Mouse (Mus musculus): Measurements from ENCODE around the gene Mansc1.
A peak's percentile ranks its signal among the peaks of the same experiment; 100 is the strongest.
"Not testable (repeated sequence)": the region's sequence is repeated elsewhere in the genome, so short reads cannot be mapped to it uniquely, and the experiment has no call there.

Mansc1 gene

DNA sequence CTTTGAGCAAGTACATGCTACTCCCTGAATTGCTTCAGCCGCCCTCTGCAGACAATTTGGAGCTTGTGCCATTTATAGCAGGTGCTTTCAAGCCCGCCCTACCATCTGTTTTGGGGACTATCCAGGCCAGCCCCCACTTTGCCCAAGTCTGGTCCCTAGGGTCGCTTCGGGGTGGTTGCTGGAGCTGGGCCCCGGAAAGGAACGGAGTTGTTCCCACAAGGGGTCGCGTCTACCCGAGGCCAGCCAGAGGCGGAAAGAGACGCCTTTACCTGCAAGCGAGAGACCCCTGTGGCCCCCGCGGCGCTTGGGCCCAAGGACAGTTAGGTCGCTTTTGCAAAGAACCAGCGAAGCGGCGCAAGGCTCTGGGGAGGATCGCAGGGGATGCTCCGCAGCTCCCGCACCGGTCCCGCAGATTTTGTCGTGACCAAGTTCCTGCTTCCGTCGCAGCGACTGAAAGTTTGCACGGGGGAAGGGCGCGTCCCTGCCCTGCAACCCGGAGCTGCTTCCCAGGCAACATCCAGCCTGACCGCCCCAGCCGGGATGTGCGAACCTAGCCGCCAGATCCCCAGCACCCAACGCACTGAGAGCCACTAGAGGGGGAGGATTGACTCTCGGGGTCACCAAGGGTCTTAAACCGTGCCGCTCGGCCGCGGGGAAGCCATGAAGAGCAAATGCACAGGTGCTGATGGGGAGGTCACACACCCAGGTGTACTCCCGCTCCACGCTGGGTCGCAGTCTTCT is at the start of gene Mansc1:
TSS of gene Mansc1 (minus strand) at position 542 of the 741 bp plus-strand sequence.
- DNase-seq (ENCODE audit: low read depth, low spot score) = no peak

DNA sequence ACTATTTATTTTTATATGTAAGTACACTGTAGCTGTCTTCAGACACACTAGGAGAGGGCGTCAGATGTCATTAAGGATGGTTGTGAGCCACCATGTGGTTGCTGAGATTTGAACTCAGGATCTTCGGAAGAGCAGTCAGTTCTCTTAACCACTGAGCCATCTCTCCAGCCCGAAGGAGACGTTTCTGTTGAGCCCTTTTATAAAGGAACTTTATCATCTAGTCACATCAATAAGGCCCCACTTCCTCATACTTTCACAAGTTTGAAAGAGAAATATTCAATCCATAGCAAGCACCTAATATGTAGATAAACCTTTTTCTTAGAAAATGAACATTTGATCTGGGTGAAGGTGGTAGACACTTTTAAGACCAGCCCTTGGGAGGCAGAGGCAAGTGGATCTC is 47.0 kb upstream of the Mansc1 start:
- DNase-seq (ENCODE audit: low read depth, low spot score) = not testable (repeated sequence)

DNA sequence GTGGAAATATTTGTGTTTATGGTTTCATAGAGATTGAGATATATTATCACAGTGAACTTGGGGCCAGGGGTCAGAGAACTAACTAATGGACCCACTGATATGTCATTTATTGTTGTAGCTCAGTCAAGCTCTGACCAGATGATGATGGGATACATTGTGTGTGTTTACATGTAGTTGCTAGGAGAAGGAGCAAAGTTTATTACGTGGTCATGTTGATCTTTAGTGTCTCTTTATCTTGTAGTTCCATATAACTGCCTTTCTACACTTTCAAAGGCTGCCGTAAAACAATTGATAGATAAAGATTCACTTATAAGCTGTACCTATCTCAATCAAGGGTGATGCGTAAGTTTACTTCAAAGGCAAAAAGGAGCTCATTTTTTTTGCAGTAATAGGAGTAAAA is 45.7 kb upstream of the Mansc1 start:
- no peak for DNase-seq (ENCODE audit: low read depth, low spot score)

DNA sequence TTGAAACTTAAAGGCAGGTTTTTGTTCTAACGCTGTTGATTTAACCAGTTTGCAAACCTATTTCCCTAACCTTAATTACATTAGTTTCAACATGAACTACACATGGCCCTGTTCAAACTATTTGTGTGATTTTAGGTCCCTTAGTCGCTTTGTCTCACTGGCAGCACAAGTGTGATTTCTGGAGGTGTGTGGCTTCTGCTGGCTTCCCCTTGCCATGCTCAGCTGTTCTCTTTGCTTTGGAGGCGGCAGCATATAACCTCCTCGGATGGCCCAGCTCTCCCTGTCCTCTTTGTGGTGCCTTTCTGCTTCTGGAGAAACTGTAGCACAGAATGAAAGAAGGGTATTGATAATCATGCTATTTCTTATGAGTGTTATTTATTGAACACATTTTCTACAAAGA is 45.2 kb upstream of the Mansc1 start:
- DNase-seq (ENCODE audit: low read depth, low spot score) = no peak

DNA sequence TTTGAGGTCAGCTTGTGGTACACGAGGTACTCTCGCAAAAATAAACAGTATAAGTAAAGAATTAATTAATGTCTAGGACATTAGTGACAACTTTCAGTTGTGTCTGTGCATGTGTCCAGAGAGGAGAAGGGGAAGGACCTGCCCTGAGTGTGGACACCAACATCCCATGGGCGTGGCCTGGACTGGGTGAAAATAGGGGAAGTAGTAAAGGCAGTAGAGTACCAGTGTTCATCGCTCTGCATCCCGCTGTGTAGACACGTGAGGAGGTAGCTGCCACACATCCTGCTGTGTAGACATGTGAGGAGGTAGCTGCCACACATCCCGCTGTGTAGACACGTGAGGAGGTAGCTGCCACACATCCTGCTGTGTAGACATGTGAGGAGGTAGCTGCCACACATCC is 41.4 kb upstream of the Mansc1 start:
- not testable (repeated sequence) for DNase-seq (ENCODE audit: low read depth, low spot score)

DNA sequence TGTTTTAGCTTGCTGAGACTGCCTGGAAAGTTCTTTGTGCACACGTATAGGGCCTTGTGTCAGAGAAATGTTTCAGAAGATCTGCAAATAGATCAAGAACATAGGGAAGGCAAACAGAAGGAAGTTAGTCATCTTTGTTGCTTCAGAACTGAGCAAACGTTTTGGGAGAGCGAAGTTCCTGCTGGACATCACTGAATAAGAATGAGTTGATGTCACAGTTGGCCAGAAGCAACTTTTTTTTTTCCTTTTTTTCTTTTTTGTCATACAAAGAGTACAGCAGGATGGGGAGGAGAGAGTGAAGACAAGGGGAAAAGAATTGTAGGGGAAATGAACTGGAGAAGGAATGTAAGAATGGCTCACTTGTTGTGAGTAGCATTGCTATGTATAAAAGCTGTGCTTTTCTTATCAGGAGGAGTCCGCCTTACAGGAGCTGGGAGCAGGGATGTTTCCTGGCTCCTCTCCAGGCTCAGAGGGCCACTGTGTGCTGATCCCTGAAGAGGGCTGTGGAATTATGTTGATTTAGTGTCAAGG is 38.7 kb upstream of the Mansc1 start:
- DNase-seq (ENCODE audit: low read depth, low spot score) = no peak

DNA sequence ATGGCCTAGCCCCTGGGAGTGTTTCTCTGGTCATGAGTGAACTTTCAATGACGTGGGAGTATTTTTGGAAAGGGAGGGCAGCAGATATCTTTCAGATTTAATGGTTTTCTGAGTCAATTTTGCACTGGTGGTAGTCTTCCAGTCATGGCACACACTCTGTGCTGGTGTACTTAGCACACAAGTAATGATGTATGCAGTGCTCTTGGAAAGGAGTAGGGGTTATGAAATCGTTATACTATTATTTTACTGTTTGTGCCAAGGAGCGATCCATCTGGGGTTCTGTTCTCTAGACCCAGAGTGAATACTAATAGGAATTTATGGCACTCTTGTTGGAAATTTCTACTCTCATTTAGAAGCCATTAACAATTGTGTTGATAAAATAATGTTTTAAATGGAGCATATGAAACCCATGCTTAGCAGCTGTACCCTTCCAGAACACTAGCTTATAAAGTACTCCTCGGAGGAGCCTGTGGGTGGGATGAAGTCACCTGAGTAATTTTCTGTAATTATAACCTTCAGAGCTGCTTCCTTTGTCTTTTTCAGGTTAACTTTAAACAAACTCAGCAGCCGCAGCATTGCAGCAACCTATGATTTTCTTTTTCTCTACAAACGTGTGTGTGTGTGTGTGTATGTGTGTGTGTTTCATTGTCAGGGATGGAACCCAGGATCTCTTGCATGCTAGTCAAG is 37.0 kb upstream of the Mansc1 start:
- no peak for DNase-seq (ENCODE audit: low read depth, low spot score)

DNA sequence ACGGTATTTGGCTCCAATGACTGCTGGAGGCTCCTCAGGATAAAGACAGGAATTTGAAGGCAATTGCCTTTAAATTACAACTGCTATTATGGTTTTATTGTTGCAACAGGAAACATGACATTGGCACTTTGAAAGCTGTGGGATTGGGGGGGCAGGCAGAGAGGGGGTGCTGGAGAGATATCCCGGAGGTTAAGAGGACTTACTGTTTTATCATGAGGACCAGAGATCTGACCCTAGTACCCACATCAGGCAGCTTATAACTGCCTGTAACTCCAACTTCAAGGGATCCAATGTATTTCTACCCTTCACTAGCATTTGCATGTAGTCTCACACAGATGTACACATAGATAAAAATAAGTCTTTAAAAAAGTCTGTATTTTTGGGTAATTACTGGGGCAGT is 36.2 kb upstream of the Mansc1 start:
- no peak for DNase-seq (ENCODE audit: low read depth, low spot score)

DNA sequence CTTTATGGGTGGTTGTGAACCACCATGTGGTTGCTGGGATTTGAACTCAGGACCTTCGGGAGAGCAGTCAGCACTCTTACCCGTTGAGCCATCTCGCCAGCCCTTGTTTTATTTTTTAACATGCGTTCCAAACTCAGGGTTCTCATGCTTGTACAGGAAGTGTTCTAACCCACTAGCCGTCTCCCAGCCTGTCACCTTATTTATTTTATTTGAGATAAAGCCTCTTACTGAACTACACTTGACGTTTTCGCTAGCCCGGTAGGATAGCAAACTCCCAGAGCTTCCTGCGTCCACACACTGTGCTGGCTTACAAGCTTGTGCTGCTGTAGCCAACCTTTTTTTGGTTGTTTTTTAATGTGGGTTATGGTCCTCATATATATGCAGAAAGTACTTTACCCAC is 33.5 kb upstream of the Mansc1 start:
- DNase-seq (ENCODE audit: low read depth, low spot score) = no peak

DNA sequence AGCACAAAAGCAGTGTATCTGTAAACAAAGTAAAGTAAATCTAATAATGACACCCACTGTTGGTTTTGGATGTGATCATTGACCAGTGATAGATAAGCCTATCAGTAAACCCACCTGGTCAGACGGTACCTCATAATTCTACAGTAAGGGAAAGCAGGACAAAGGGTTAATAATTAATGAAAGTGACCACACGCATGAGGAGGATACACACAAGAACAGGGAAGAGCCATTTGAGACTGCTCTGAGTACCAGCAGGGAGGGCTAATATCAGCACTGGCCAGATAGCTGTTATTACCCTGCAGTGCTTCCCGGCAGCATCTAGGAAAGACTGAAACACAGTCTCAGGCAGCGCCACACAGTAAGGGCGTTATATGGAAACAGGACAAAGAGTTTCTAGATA is 32.3 kb upstream of the Mansc1 start:
- no peak for DNase-seq (ENCODE audit: low read depth, low spot score)

DNA sequence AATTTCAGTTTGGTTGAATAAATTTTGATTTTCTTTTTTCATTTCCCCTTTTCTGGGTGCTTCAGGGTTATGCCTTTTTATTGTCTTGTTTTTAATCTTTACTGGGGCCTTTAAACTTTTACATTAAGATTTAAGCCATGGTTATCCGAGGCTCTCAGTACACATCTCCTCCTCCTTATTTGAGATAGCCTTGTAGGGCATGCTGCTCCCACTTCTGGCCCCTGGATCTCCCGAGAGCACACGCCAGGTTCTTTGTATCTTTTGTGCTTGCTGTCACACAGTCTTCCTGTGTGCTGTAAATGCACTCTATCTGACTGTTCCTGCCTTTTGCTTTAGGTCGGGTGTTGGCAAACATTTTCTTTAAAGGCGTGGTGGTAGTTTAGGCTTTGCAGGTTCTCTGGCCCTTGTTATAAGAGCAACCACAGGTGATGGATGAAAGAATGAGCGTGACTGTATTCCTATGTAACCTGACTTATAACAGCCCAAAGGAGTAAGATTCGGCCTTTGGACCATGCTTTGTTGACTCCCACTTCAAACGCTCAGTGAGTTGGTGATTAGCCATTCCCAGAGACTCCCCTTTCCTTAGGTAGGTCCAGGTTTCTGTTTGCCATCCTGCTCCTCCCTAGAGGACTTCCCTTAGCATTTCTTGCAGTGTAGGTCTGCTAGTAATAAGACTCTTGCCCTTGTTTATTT is 28.6 kb upstream of the Mansc1 start:
- DNase-seq (ENCODE audit: low read depth, low spot score) = no peak

DNA sequence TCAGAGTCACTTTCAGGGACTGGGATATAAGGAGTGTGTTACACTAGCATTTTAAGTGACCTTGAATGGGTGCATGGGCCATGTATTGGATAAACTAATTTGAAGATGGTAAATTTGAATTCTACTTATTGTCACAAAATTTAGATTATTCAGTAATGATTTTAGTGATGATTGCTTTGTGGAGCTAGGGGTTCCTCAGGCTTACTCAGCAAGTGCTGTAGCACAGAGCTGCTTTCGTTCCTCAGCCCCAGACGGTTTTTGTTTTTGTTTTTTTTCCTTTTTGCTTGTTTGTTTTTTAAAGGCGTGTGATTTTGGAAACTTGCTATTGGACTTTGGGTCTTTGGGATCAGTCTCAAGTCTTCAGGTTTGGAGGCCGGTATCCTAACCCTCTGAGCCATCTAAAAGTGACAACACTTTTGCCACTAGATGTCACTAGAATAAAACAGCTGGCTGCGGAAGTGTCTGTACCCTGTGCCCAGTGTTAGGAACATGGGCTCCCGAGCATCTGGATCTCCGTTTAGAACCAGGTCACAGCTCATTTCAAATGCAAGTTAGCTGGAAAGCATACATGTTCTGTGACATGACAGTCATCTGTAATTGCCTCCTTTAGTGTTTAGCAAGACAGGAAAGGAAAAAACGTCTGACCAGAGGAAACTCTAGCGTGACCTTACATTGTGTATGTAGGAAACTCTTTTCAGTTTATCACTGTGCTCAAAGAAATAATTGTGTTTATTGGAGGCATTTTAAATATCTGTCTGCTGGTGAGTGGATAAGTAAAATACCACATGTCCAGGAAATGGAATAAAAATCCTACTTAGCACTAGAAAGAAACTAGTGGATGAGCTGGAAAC is 27.0 kb upstream of the Mansc1 start:
- peak; percentile 56 for DNase-seq (ENCODE audit: low read depth, low spot score)

DNA sequence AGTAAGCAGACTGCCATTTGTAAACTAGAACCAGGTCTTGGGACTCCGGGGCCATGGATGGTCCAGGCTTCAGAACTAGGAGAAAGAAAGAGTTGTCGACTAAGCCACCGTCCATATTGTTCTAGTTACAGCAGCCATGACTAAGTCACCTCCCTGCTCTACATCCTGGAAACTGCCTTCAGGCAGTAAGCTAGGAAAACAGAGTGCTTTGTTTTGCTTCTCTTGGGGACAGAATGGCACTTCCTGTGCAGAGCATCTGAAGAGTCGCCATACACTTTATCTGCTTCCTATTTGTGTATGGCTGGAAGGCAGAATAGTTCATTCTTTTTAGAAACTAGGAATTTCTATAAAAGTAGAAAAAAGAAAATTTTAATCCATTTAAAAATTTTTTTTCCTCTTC is 24.2 kb upstream of the Mansc1 start:
- no peak for DNase-seq (ENCODE audit: low read depth, low spot score)

DNA sequence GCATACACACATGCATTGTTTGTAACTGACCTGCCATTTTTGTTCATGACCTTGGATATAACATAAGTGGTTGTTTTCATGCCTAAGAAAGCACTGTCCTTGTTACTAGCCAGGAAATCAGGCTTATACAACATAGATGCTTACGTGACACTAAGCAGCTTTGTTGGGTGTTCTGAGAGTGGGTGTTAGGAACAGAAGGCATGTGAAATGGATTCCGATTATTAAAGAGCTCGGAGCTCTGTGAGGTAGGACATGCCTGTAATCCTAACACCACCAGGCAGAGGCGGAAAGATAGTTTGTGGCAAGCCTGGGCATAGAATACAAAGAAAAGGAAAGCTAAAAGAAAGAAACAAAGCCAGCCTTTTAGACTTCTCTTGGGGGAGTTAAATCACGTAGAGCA is 16.1 kb upstream of the Mansc1 start:
- no peak for DNase-seq (ENCODE audit: low read depth, low spot score)

DNA sequence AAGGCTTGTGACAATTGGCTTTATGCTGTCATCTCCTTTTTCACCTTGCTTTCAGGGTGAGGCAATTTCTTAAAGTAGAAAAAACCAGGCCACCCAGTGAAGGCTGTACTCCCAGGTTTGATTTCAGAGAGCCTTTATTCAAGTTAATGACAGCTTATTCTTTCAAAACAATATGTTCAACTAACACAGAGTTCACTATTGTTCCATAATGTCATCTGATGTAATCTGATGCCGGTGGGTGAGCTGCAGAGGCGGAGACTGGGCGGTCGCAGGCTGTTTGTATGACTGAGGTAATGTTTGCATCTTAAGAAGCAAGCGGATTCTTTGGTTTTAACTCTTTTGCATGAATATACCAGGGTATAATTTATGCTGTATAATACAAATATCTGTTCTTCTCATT is 15.3 kb upstream of the Mansc1 start:
- no peak for DNase-seq (ENCODE audit: low read depth, low spot score)

DNA sequence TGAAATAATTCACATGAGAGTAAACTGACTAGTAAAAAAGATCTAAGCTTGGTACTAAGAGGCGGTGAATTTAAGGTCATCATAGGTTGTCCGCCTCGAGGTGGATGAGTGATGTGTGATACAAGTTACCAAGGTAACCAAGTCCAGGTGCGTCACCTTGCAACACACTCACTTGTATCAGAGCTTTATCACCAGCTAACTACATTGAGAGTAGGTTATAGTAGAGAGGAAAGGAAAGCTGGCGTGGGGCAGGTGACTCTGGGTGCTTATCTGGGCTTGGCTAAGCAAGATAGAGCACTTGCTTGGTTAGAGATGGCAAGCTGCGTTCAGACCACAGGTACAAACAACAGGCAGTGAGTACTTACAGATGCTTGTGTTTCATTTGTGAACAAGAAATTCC is 14.5 kb upstream of the Mansc1 start:
- DNase-seq (ENCODE audit: low read depth, low spot score) = no peak

DNA sequence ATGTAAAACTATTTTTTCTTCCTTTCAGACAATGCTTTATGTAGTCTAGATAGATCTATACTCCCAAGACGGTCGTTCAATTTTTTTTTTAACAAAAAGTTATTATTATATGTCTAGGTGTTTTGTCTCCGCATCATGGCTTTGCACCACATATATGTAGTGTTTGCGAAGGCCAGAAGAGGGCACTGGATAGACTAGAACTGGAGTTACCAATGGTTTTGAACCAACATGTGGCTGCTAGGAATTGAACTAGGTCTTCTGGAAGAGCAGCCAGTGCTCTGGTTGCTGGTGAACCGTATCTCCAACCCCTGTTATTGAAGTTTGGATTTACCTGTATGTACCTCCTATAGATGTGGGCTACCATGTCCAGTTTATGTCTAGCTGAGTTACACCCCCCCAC is 11.0 kb upstream of the Mansc1 start:
- no peak for DNase-seq (ENCODE audit: low read depth, low spot score)

DNA sequence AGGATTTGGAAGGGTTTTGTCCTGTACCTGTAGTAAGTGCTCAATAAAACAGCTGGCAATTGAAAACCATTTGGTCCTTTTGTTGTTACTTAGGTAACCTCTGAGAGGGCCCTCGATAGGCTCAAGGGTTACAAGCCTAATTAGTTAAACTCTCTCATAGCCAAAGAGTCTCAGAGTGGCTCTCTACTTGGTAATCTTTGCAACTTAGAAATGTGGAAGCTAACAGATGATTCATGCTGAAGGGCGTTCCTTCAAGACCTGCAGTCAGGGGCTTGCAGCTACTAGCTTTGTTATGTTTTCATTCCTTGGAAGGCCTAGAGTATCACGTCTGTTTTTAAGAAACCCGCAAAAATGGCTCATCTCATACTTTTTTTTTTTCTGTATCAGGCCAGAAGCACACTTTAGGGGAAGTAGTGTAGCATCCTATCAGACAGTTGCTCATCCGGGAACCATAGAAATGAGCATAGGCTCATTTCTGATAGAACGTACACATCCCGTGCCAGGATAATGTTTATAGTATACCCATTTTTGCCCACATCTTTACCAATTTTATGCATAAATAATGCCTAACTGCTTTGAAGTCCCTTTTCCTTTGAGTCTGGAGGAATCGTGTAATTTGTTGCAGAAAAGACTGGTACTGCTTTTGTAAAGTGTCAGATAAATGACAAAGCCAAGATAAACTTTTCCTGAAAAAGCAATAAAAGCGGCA is 9.6 kb upstream of the Mansc1 start:
- DNase-seq (ENCODE audit: low read depth, low spot score) = no peak

DNA sequence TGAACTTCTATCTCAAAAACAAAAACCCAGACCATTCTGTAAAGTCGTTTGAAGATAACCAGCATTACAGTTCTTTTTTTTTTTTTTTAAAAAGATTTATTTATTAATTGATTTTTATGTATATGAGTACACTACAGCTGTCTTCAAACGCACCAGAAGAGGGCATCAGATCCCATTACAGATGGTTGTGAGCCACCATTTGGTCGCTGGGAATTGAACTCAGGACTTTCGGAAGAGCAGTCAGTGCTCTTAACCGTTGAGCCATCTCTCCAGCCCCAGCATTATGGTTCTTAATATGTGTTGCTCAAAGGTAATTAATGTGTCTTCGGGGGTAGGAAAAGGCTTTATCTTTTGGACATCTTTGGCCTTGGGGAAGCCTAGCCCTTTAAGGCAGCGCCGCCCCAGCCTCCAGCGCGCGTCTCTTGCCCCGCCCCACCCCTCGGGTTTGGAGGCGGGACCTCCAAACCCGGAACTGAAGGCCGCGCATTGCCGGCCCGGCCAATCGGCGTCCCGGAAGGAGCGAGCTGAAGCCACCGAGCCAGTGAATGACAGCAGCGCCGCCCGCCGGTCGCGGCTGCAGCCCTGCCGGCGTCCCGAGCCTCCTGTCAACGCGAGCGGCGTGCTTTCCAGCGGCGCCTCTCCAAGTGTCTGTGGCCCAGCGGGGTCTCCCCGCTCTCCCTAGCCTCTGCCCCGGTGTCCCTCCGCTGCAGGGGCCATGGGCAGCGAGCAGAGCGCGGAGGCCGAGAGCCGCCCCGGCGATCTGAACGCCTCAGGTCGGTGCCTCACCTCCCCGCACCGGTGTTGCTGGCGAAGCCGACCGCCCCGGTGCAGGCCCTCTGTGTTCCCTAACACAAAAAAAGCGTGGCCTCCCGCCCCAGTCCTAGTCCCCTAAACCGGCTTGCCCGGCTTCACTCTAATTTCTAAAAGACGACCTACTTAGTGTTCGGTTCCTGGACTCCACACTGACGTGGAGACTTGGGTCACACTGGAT is 8.5 kb upstream of the Mansc1 start:
- DNase-seq (ENCODE audit: low read depth, low spot score) = peak; percentile 94

DNA sequence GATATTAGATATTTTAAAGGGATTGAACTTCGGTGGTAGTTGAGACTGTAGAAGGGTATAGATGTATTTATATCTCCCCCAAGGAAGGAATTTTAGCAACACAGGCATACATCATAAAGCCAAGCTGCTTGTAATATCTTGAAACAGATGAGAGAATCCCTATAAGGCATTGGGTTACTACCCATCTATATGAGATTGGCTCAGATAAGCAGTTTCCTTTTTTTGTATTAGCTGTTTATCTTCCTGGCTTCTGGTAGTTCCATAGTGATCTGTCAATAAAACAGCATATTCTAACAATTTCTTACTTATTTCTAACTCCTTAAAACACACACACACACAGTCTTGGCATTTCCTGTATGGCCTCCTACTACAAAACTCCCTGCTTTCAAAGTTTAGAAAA is 7.6 kb upstream of the Mansc1 start:
- no peak for DNase-seq (ENCODE audit: low read depth, low spot score)
